Mouse (Mus musculus) lung, postnatal 0 days (tissue): ENCODE results near the gene Ifna5. TPM values are rescaled to one million over a fixed set of nuclear protein-coding genes. Genes with fewer than 3 reads are reported as not detected.
"Not testable (repeated sequence)": the region's sequence is repeated elsewhere in the genome, so short reads cannot be mapped to it uniquely, and the experiment has no call there.

Experiments
- ATAC-seq: fragments of 200-750 bp; cut with Nextera tagmentation; 2 replicates; pipeline ENCODE4 v1.8.0; 2017; ENCODE audit warnings: moderate library complexity
- DNase-seq: peaks from one replicate; pipeline ENCODE4 v3.0.0-alpha.2; 2016; ENCODE audit warnings: low spot score
- H3K27ac ChIP-seq: fragments of 300-500 bp; sonication (generic); 2 replicates; pipeline ENCODE4 v1.5.1; 2014; ENCODE audit warnings: antibody characterized with exemption, mild to moderate bottlenecking, low read length, mixed read lengths
- H3K27me3 ChIP-seq: fragments of 300-500 bp; sonication (generic); replicated peaks from 2 replicates; pipeline ENCODE4 v1.6.1; 2014; ENCODE audit warnings: low read length, mixed read lengths; ENCODE audit not compliant: insufficient read depth
- H3K36me3 ChIP-seq: fragments of 300-500 bp; sonication (generic); 2 replicates; pipeline ENCODE4 v1.6.1; 2014; ENCODE audit warnings: low read length, mixed read lengths; ENCODE audit not compliant: insufficient read depth
- H3K4me1 ChIP-seq: fragments of 300-500 bp; sonication (generic); 2 replicates; pipeline ENCODE4 v1.6.1; 2014; ENCODE audit warnings: antibody characterized with exemption, low read depth, low read length, mixed read lengths; ENCODE audit not compliant: insufficient read depth
- H3K4me2 ChIP-seq: fragments of 300-500 bp; sonication (generic); replicated peaks from 2 replicates; pipeline ENCODE4 v1.6.1; 2014; ENCODE audit warnings: low read depth, mild to moderate bottlenecking, low read length, moderate library complexity, mixed read lengths
- H3K4me3 ChIP-seq: fragments of 300-500 bp; sonication (generic); 2 replicates; pipeline ENCODE4 v1.5.1; 2014; ENCODE audit warnings: low read depth, low read length
- H3K9ac ChIP-seq: fragments of 300-500 bp; sonication (generic); replicated peaks from 2 replicates; pipeline ENCODE4 v1.6.1; 2014; ENCODE audit warnings: low read depth, mild to moderate bottlenecking
- H3K9me3 ChIP-seq: fragments of 300-500 bp; sonication (generic); 2 replicates; pipeline ENCODE4 v1.6.1; 2016; ENCODE audit warnings: low read length, mixed read lengths
- CTCF ChIP-seq: IDR thresholded peaks from 2 replicates; pipeline ENCODE4 v1.5.1; 2016; ENCODE audit warnings: antibody characterized with exemption, mild to moderate bottlenecking
- WGBS: fragments of 180-500 bp; shearing (Covaris S2); extraction: QIAGEN DNeasy Blood & Tissue Kit; methylation state at CpG from one replicate; pipeline ENCODE4 v1.1.7; 2014; 5-methylcytosine and 5-hydroxymethylcytosine counted together
- polyA plus RNA-seq: library from polyadenylated mRNA; unstranded; fragments of >200 nt; fragmentation: Nextera tagmentation; extraction: Ambion mirVana; gene quantifications from 2 replicates; pipeline ENCODE4 v1.2.1, GENCODE M21; 2015

The Ifna5 gene
- not detected in 2 replicates for polyA plus RNA-seq

- H3K9ac ChIP-seq, H3K4me3 ChIP-seq, H3K9me3 ChIP-seq, DNase-seq, H3K27ac ChIP-seq, H3K36me3 ChIP-seq, H3K4me1 ChIP-seq, ATAC-seq, H3K27me3 ChIP-seq, H3K4me2 ChIP-seq: not testable (repeated sequence)
- 58% methylated on average over 1 of the region's 1 CpGs for WGBS
Measured at GRCm38 (mm10) chr4:88835225-88835624, at the start of gene Ifna5. Gene Ifna5, plus strand, starts transcription at chr4:88835525.

DNA sequence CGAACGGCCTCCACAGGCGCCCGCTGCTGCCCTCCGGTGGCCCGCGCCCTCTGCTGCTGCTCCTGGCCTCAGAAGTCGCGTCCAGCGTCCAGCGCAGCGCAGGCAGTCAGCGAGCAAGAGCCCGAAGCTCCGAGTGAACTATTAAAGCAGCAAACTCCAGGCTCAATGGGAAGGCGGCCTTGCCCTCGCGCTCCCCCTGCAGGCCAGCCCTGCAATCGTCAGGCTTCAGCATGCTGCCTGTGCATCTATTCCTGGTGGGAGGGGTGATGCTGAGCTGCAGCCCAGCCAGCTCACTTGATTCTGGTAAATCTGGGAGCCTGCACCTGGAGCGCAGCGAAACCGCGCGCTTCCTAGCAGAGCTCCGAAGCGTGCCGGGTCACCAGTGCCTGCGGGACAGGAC, 46.9 kb upstream of the Ifna5 start, which contains the start of gene Gm13277:
TSS of gene Gm13277 (plus strand) at position 231 of the 400 bp plus-strand sequence.
- H3K27ac ChIP-seq, ATAC-seq, H3K9ac ChIP-seq, H3K4me2 ChIP-seq, H3K9me3 ChIP-seq, H3K4me3 ChIP-seq, H3K27me3 ChIP-seq, H3K4me1 ChIP-seq, DNase-seq, H3K36me3 ChIP-seq: not testable (repeated sequence)
- TF ChIP-seq CTCF: peak; percentile 60
- WGBS: no CpG with 5 or more reads among the region's 28 CpGs

DNA sequence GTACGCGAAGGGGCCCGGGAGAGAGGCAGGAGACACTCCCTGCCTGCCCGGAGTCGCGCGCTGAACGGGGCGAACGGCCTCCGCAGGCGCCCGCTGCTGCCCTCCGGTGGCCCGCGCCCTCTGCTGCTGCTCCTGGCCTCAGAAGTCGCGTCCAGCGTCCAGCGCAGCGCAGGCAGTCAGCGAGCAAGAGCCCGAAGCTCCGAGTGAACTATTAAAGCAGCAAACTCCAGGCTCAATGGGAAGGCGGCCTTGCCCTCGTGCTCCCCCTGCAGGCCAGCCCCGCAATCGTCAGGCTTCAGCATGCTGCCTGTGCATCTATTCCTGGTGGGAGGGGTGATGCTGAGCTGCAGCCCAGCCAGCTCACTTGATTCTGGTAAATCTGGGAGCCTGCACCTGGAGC, 44.1 kb upstream of the Ifna5 start, which contains the start of gene Gm13278:
TSS of gene Gm13278 (plus strand) at position 301 of the 400 bp plus-strand sequence.
- H3K4me3 ChIP-seq, H3K4me2 ChIP-seq, H3K9me3 ChIP-seq, H3K4me1 ChIP-seq, H3K9ac ChIP-seq, H3K27ac ChIP-seq, ATAC-seq, H3K27me3 ChIP-seq, H3K36me3 ChIP-seq, DNase-seq: not testable (repeated sequence)
- WGBS: no CpG with 5 or more reads among the region's 28 CpGs

DNA sequence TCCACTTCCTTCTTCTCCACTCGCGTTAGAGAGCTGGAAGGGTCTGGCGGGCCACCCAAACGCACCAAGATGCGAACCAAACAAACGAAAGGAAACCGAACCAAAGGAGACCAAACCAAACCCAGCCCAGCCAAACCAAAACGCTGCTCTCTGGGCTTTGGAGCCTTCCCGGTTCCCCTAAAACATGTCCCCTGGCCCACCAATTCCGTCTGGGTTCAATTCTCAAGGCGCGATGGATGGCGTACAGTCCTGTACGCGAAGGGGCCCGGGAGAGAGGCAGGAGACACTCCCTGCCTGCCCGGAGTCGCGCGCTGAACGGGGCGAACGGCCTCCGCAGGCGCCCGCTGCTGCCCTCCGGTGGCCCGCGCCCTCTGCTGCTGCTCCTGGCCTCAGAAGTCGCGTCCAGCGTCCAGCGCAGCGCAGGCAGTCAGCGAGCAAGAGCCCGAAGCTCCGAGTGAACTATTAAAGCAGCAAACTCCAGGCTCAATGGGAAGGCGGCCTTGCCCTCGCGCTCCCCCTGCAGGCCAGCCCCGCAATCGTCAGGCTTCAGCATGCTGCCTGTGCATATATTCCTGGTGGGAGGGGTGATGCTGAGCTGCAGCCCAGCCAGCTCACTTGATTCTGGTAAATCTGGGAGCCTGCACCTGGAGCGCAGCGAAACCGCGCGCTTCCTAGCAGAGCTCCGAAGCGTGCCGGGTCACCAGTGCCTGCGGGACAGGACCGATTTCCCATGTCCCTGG, 41.2 kb upstream of the Ifna5 start, which contains the start of gene Gm13275:
TSS of gene Gm13275 (plus strand) at position 552 of the 740 bp plus-strand sequence.
- WGBS: 0% methylated on average over 6 of the region's 52 CpGs
- not testable (repeated sequence) for DNase-seq, ATAC-seq

DNA sequence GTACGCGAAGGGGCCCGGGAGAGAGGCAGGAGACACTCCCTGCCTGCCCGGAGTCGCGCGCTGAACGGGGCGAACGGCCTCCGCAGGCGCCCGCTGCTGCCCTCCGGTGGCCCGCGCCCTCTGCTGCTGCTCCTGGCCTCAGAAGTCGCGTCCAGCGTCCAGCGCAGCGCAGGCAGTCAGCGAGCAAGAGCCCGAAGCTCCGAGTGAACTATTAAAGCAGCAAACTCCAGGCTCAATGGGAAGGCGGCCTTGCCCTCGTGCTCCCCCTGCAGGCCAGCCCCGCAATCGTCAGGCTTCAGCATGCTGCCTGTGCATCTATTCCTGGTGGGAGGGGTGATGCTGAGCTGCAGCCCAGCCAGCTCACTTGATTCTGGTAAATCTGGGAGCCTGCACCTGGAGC, 38.2 kb upstream of the Ifna5 start, which contains the start of gene Gm13279:
TSS of gene Gm13279 (plus strand) at position 301 of the 400 bp plus-strand sequence.
- not testable (repeated sequence) for ATAC-seq, H3K36me3 ChIP-seq, H3K9me3 ChIP-seq, H3K27ac ChIP-seq, H3K4me1 ChIP-seq, H3K4me3 ChIP-seq, H3K9ac ChIP-seq, DNase-seq, H3K4me2 ChIP-seq, H3K27me3 ChIP-seq
- no CpG with 5 or more reads among the region's 28 CpGs for WGBS

More for the DNA sequence above, 41.2 kb upstream of the Ifna5 start, which contains the start of gene Gm13275:
- not testable (repeated sequence) for H3K9ac ChIP-seq, H3K27me3 ChIP-seq, H3K4me3 ChIP-seq, H3K36me3 ChIP-seq, H3K9me3 ChIP-seq, H3K4me2 ChIP-seq, H3K27ac ChIP-seq, H3K4me1 ChIP-seq
- TF ChIP-seq CTCF: peak; percentile 49

DNA sequence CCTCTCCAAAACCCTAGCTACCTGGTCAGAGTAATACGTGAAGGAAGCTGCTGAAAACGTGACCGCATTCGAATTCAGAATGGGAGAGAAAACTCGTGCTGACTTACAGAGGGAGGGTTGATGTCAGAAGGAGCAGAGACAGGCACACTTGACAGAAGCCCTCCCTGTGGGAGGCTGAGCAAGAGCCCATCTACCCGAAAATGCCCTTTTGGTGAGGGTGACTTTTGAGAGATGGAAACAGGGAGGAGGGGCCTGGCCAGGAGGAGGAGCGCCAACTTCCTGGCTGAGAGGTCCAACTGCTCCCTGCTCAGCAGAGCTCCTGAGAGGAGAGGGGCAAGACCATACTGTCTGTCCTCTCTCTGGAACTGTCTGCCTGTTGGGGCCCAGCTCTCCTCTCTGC, 36.0 kb upstream of the Ifna5 start, which contains the start of gene Gm13285:
TSS of gene Gm13285 (plus strand) at position 301 of the 400 bp plus-strand sequence.
- not testable (repeated sequence) for H3K9ac ChIP-seq, H3K4me2 ChIP-seq, DNase-seq, H3K27ac ChIP-seq, H3K4me3 ChIP-seq, H3K36me3 ChIP-seq, H3K27me3 ChIP-seq, H3K4me1 ChIP-seq, H3K9me3 ChIP-seq, ATAC-seq
- WGBS: 14% methylated on average over 1 of the region's 7 CpGs

GRCm38 (mm10) chr4:88802954-88803353, 32.4 kb upstream of the Ifna5 start, which contains the start of gene Gm13287:
Gene Gm13287, plus strand, starts transcription at chr4:88803254.
- not testable (repeated sequence) for H3K27ac ChIP-seq, ATAC-seq, H3K36me3 ChIP-seq, H3K4me1 ChIP-seq, DNase-seq, H3K4me2 ChIP-seq, H3K9me3 ChIP-seq, H3K27me3 ChIP-seq, H3K4me3 ChIP-seq, H3K9ac ChIP-seq
- no CpG with 5 or more reads among the region's 29 CpGs for WGBS

GRCm38 (mm10) chr4:88805231-88805630, 30.1 kb upstream of the Ifna5 start, which contains the start of gene Gm13288:
Gene Gm13288, plus strand, starts transcription at chr4:88805531.
- H3K4me2 ChIP-seq, DNase-seq, H3K27me3 ChIP-seq, H3K36me3 ChIP-seq, H3K9me3 ChIP-seq, H3K27ac ChIP-seq, H3K4me3 ChIP-seq, H3K9ac ChIP-seq, ATAC-seq, H3K4me1 ChIP-seq: not testable (repeated sequence)
- WGBS: no CpG with 5 or more reads among the region's 8 CpGs
